Mouse (Mus musculus) thymus, postnatal 10 days (tissue): Measurements from ENCODE around the gene Map1s.
"Not testable (repeated sequence)": the region's sequence is repeated elsewhere in the genome, so short reads cannot be mapped to it uniquely, and the experiment has no call there.

ENCODE experiments used
- DNase-seq, 2 experiments: peaks; one replicate each; pipeline ENCODE4 v3.0.0; 2021; ENCODE audit warnings: low spot score in 2 of 2

Gene Map1s

GRCm38 (mm10) chr8:70878178-70878577 lies 27.6 kb upstream of the Map1s start:
- DNase-seq, result no peak

GRCm38 (mm10) chr8:70879500-70879899 lies 26.2 kb upstream of the Map1s start:
- DNase-seq, result no peak

- no peak for DNase-seq
These were observed 25.6 kb upstream of the Map1s start for GRCm38 (mm10) chr8:70880126-70880525.

- no peak for DNase-seq
These were observed 25.2 kb upstream of the Map1s start for GRCm38 (mm10) chr8:70880546-70880945.

- DNase-seq, result no peak
These were observed 21.5 kb upstream of the Map1s start for GRCm38 (mm10) chr8:70884186-70884585.

- DNase-seq, result no peak
These were observed 21.0 kb upstream of the Map1s start for GRCm38 (mm10) chr8:70884683-70885082.

GRCm38 (mm10) chr8:70885612-70886011 lies 20.1 kb upstream of the Map1s start:
- no peak for DNase-seq

- no peak for DNase-seq
These were observed 18.1 kb upstream of the Map1s start for GRCm38 (mm10) chr8:70887669-70888068.

GRCm38 (mm10) chr8:70890656-70891055 lies 15.1 kb upstream of the Map1s start:
- no peak for DNase-seq

GRCm38 (mm10) chr8:70891356-70891755 lies 14.4 kb upstream of the Map1s start:
- DNase-seq, result no peak

- DNase-seq, result no peak
These were observed 13.5 kb upstream of the Map1s start, which contains the start of gene Slc5a5 for GRCm38 (mm10) chr8:70892022-70892895. Slc5a5 (minus strand) TSS chr8:70892757.

GRCm38 (mm10) chr8:70892896-70893655 lies 12.7 kb upstream of the Map1s start:
- DNase-seq, result no peak

- DNase-seq, result peak; percentile 58 to 83
These were observed 11.9 kb upstream of the Map1s start for GRCm38 (mm10) chr8:70893656-70894384.

GRCm38 (mm10) chr8:70894385-70894720 lies 11.4 kb upstream of the Map1s start:
- no peak for DNase-seq

GRCm38 (mm10) chr8:70894771-70895545 lies 10.8 kb upstream of the Map1s start:
- no peak for DNase-seq

- DNase-seq, result not testable (repeated sequence)
These were observed 10.0 kb upstream of the Map1s start for GRCm38 (mm10) chr8:70895571-70896259.

- no peak for DNase-seq
These were observed 9.3 kb upstream of the Map1s start for GRCm38 (mm10) chr8:70896316-70897020.

- DNase-seq, result peak; percentile 92 to 95
These were observed 8.6 kb upstream of the Map1s start, which contains the start of gene Rpl18a for GRCm38 (mm10) chr8:70897021-70897680. Rpl18a (minus strand) TSS chr8:70897412.

- peak; percentile 79 to 88 for DNase-seq
These were observed 7.9 kb upstream of the Map1s start for GRCm38 (mm10) chr8:70897681-70898413.
